Mouse (Mus musculus) layer of hippocampus, adult 2 months (tissue): Measurements from ENCODE around the gene Nabp2. TPM values are rescaled to one million over a fixed set of nuclear protein-coding genes. Genes with fewer than 3 reads are reported as not detected.

Source experiments
- DNase-seq, 2 experiments: peaks; one replicate each; pipeline ENCODE4 v3.0.0; 2022; ENCODE audit warnings: low spot score in 2 of 2
- H3K27ac ChIP-seq: fragments of 200-600 bp; 2 replicates; pipeline ENCODE4 v1.8.1; 2022
- H3K4me3 ChIP-seq: fragments of 200-600 bp; 2 replicates; pipeline ENCODE4 v1.8.1; 2022; ENCODE audit warnings: mild to moderate bottlenecking
- CTCF ChIP-seq: fragments of 200-600 bp; conservative IDR thresholded peaks from 2 replicates; pipeline ENCODE4 v1.8.1; 2022; ENCODE audit warnings: antibody characterized with exemption, mild to moderate bottlenecking, moderate library complexity
- long read RNA-seq, 2 experiments: library from polyadenylated mRNA; stranded (forward); transcript quantifications; one replicate each; pipeline ENCODE4 v2.0.0; 2021; ENCODE audit warnings: borderline mapping rate in 2 of 2
- total RNA-seq, 2 experiments: library from RNA; stranded (reverse); gene quantifications; 2 replicates each; pipeline ENCODE4 v1.2.3; 2021

The Nabp2 gene
- 10 to 100 TPM; 88.2 to 93.0 TPM for total RNA-seq
- long read RNA-seq, experiment 1, transcript Nabp2-201 (7 exons, 1,130 nt), result major isoform, 27 of 42 reads
- long read RNA-seq, experiment 1, transcript Nabp2-202 (6 exons, 1,371 nt), result minor isoform, 5 of 42 reads
- long read RNA-seq, experiment 1, partial matches to known transcripts, result 2 of 42 reads
- long read RNA-seq, experiment 1, other reads (novel, unspliced or antisense), result 8 of 42 reads
- long read RNA-seq, experiment 2, transcript Nabp2-201 (7 exons, 1,130 nt), result major isoform, 51 of 71 reads
- long read RNA-seq, experiment 2, transcript Nabp2-202 (6 exons, 1,371 nt), result minor isoform, 9 of 71 reads
- long read RNA-seq, experiment 2, partial matches to known transcripts, result 3 of 71 reads
- long read RNA-seq, experiment 2, other reads (novel, unspliced or antisense), result 7 of 71 reads

DNA sequence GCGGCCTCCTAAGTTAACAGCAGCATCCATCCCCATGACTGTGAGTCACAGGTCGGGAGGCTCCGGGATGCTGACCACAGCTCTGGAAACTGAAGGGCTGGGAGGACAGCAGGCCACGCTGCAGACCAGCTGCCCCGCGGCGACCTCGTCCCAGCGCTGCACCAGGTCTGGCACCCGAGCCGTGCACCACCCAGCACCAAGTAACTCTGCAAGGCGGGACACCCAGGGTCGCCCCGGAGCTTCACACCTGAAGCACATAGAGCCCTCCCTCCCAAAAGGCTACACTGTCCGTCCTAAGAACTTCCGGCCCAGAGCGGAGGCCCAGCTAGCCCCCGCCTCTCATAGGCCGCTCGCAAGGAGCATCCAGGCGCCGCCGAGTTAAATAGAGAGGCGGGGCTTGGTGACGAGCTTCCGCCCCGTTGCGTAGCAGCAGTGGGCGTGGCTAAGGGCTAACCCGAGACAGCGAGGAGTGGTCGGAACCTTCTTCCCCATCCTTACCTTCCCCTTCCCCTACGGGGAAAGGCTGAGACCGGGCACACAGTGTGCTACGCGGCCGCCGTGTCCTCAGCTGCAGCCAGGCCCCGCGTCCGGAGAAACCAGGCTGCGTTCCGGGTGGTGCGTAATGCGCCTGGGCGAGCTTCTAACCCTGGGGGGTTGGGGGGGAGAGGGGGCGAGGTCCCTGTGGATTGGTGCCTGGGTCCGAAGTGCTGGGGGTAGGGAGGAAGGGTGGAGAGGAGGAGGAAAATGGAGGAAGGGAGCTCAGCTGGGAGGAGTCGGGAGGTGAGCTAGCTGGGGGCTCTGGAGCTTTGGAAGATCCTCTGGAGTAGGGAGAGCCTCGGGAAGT, at the start of gene Nabp2, which contains the start of gene Rnf41:
Gene Nabp2 (minus strand): TSS at position 282 of the 844 bp plus-strand sequence.
Gene Rnf41 (plus strand): TSS at position 447 of the 844 bp plus-strand sequence.
- TF ChIP-seq CTCF, result 0 out of 2 replicates have a peak, but pooled peaks have one; percentile 2
- Histone ChIP-seq H3K27ac (peak within 1 kb of the TSS; percentile 96), H3K4me3 (peak within 1 kb of the TSS; percentile 93)
- DNase-seq, result peak; percentile 95 to 96

DNA sequence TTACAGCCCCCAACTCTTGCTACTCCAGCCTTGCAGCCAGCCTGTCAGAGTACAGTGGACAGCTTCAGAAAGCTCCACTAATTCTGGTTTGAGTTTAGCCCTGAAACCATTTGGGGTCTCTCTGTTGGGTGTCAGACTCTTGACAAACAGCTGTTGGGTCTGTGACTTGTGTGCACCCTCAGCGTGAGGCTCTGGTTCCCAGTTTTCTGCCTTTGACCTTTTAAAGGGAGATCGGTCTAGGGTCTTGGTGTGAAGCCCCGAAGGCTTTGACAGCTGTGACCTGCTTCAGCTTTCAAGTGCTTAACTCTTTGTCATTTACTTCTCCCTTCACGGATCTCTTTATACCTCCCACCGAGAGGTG, 49.0 kb upstream of the Nabp2 start:
- peak overlapping the region; percentile 94 for H3K27ac ChIP-seq
- DNase-seq, result no peak
- TF ChIP-seq CTCF, result no peak
- H3K4me3 ChIP-seq, result peak overlapping the region; percentile 85

DNA sequence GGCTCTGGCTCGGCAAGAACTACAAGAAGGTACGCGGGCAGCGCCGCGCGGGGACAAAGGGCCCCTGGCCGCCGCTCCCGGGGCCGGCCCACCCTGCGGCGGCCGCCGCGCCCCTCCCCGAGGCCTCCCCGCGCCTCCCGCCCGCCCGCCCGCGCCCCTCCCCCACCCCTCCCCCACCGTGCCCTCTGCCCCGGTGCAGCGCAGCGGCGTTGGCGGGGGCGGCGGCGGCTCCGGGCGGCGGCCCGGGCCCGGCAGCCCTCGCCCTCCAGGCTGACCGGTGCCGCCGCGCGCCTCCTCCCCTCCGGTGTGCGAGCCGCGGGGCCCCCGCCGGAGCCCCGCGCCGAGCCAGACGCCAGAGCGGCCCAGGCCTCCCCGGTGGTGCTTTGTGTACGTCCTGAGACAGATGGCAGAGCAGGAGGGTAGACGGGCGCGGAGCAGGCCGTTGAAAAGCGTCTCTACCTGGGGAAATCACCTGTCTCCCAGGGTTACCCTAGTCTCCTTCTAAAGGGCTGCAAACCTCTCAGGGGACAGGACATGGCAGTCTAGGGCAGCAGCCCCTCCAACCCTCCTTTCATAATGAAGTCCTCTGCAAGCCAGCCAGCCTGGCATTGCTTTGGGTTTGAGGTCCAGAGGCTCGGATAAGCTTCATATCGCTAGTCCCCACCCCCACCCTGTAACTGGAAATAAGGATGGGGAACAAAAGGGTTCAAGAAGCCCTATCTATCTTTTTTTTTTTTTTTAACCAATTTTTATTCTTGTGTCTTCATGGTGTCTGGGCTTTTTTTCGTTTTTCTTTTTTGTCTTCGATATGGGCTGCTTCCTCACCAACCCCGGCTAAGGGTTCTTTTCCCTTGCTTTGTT, 48.3 kb upstream of the Nabp2 start:
- Histone ChIP-seq H3K27ac (peak overlapping the region; percentile 96), H3K4me3 (peak overlapping the region; percentile 85)
- DNase-seq, result no peak
- TF ChIP-seq CTCF, result no peak

DNA sequence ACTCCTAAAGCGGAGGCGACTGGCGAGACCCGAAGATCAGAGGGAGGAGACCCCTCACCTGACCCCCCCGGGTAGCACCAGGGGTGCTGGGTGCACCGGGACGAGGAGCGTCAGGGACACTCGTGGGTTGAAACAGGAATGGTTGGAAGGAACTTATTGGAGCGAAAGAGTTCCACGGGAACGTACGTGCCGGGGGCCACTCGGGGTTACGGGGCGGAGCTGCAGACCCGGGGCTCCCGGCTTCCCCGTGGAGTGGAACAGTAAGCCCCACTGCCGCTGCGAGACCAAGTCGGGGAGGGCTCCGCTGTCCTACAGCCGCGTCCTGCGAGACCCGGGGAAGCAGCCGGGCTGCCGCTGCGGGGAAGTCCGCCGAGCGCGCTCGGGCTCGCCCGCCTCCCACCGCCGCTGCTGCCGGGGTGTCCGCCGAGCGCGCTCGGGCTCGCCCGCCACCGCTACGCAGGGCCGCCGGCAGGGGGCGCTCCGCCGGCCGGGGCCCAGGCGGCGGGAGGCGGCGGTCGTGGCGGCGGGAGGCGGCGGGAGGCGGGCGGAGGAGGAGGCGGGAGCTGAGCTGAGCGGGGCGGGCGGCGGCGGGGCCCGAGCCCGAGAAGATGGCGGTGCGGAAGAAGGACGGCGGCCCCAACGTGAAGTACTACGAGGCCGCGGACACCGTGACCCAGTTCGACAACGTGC, 47.6 kb upstream of the Nabp2 start, which contains the start of gene Smarcc2:
Gene Smarcc2 (plus strand): TSS at position 530 of the 690 bp plus-strand sequence.
- TF ChIP-seq CTCF, result peak; percentile 39
- H3K27ac ChIP-seq, result peak within 1 kb of the TSS; percentile 96
- DNase-seq, result peak; percentile 78 to 80
- peak within 1 kb of the TSS; percentile 85 for H3K4me3 ChIP-seq

DNA sequence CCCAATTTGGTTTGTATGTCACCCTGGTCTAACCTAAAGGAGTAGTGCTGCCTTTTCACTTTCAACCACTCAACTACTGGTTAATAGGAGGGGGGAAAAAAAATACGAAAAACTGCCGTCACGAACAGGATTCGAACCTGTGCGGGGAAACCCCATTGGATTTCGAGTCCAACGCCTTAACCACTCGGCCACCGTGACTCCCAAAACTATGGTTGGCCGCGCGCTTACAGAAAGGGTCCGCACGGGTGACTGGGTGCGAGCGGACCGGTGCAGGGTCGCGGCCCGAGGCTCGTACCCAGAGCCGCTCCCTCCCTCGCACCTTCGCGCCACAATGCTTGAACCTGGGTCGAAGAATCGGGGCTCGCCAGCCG, 47.0 kb upstream of the Nabp2 start:
- DNase-seq, result peak; percentile 85 to 97
- TF ChIP-seq CTCF, result no peak

DNA sequence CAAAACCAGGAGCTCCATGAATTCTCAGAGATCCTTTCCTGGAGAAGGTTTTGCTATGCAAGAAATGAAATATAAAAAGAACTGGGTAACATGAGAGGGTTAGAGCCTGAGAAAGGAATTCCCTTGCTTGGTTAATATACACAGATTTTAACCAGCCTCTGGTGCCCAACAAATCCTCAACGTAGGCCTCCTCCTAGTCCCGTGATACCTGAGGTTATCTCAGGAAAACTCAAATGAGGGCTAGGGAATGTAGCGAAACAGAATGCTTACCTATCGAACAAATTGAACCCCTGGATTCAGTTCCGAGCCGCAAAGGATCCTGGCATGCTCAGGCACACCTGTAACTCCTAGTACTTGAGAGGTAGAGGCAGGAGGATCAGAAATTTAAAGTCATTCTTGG, 46.4 kb upstream of the Nabp2 start:
- Histone ChIP-seq H3K27ac (no peak overlapping the region), H3K4me3 (no peak overlapping the region)
- no peak for DNase-seq
- no peak for TF ChIP-seq CTCF

More for the DNA sequence above, 47.0 kb upstream of the Nabp2 start:
- Histone ChIP-seq H3K4me3 (peak overlapping the region; percentile 70), H3K27ac (peak overlapping the region; percentile 96)

DNA sequence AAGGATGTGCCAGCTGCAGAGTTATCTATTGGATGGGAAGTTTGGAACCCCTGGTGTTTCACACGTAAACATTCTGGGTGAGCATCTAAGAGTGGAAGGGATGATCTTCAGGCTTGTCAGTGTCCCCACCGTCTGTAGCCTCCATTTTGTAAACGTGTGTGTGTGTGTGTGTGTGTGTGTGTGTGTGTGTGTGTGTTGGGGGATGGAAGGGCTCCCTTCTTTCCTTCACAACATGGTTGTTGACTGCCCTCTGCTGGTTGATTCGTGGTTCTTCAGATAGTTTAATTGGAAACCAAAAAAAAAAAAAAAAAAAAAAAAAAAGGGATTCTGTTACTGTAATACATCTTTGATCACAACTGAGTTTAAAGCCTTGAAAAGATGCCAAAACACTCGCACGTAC, 44.0 kb upstream of the Nabp2 start:
- H3K4me3 ChIP-seq, result no peak overlapping the region
- peak; percentile 76 to 81 for DNase-seq
- H3K27ac ChIP-seq, result peak overlapping the region; percentile 72
- TF ChIP-seq CTCF, result peak; percentile 72

DNA sequence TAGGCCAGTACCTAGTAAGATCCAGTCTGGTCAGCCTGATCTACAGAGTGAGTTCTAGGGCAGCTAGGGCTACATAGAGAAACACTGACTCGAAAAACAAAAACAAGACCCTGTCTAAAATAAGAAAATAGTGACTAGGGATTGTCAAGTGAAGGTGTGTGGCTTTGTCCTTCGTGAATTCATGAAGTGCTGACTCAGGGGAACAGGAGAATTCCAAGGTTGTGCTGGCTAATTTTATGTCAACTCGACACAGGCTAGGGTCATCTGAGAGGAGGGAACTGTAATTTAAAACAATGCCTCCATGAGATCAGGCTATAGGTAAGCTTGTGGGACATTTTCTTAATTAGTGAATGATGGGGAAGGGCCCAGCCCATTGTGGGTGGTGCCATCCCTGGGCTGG, 43.2 kb upstream of the Nabp2 start:
- no peak for DNase-seq
- H3K4me3 ChIP-seq, result no peak overlapping the region
- no peak for TF ChIP-seq CTCF
- H3K27ac ChIP-seq, result no peak overlapping the region

DNA sequence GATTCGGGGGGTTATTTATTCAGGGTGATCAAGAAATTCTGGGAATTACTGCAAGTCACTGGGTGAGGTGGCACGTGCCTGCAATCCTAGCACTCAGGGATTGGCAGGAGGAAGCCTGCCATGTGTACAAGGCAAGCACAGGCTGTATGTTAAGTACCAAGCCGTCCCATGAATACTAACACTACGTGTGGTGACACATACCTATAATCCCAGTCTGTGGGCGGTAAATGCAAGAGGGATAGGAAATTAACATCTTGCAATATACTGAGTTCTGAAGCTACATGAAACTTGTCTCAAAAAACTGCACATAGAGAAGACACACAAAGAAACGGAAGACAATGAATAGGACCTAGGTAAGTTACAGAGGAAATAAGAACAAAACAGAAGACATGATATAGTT, 39.7 kb upstream of the Nabp2 start:
- TF ChIP-seq CTCF, result no peak
- no peak overlapping the region for H3K27ac ChIP-seq

DNA sequence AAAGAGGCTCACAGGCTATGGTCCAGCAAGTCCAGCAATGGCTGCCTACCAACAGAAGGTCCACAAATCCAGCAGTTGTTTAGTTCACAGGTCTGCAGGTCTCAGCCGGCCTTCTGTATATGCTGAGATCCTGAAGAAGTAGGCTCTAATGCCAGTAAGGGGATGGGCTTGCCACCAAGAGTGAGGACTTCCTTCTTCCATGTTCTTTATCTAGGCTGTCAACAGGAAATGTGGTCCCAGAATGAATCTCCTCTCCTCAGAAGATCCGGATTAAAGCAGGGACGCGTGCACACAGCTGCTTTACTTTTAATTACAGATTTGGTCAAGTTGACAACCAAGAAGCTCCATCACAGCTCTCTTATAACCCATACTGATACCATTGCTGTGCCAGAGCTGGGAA, 34.1 kb upstream of the Nabp2 start:
- Histone ChIP-seq H3K4me3 (no peak overlapping the region), H3K27ac (0 out of 2 replicates have a peak overlapping the region, but pooled peaks have one; percentile 14)
- no peak for TF ChIP-seq CTCF
- no peak for DNase-seq

More for the DNA sequence above, 39.7 kb upstream of the Nabp2 start:
- H3K4me3 ChIP-seq, result no peak overlapping the region
- no peak for DNase-seq

DNA sequence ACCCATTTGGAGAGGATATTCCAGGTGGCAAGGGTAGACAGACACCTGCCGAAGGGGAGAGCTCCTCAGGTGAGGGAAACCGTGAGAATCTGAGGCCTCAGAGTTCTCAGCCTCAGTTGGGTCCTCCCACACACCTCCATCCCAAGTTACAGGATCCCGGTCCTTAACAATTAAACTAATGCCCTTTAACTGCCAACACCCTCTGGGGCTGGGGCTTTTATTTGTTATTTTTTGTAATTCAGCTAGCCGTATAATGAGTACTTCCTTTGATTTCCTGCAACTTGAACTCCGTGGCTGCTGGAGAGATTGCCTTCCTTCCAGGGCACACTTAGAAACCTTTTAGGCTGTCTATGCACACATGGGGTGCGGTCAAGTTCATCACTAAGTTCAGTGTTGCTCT, 33.1 kb upstream of the Nabp2 start:
- Histone ChIP-seq H3K27ac (no peak overlapping the region), H3K4me3 (no peak overlapping the region)
- TF ChIP-seq CTCF, result no peak
- no peak for DNase-seq

DNA sequence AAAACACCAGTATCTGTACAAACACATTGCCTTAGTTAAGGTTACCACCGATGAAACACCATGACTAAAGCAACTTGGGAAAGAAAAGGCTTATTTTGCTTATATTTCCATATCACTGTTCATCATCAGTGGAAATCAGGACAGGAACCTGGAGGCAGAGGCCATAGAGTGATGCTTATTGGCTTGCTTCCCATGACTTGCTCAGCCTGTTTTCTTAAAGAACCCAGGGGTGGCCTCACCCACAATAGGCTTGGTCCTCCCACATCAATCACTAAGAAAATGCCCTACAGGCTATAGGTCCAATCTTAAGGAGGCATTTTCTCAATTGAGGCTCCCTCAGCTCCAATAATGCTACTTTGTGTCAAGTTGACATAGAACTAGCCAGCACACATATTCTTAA, 31.4 kb upstream of the Nabp2 start:
- Histone ChIP-seq H3K27ac (no peak overlapping the region), H3K4me3 (no peak overlapping the region)
- TF ChIP-seq CTCF, result no peak
- DNase-seq, result no peak
